Mouse (Mus musculus) CH12.LX (cell line): ENCODE results near the gene Smpd3. TPM values are rescaled to one million over a fixed set of nuclear protein-coding genes. Genes with fewer than 3 reads are reported as not detected.

Source experiments
- DNase-seq: peaks from one replicate; pipeline ENCODE4 v3.0.0-alpha.2; 2013; ENCODE audit errors: extremely low read depth
- H3K27ac ChIP-seq: 2 replicates; pipeline ENCODE4 v1.5.1; 2012; ENCODE audit warnings: low read depth, mild to moderate bottlenecking, control low read depth, moderate library complexity; ENCODE audit not compliant: insufficient read depth
- H3K27me3 ChIP-seq: replicated peaks from 2 replicates; pipeline ENCODE3; 2012; ENCODE audit warnings: inconsistent platforms
- H3K36me3 ChIP-seq, 2 experiments: replicated peaks in 1 of 2; 2 replicates each; pipeline versions ENCODE3 to v1.6.1; 2012; ENCODE audit warnings: inconsistent platforms in 1 of 2, low read length in 1 of 2, mild to moderate bottlenecking in 1 of 2, mixed read lengths in 1 of 2, moderate library complexity in 1 of 2; ENCODE audit not compliant: control insufficient read depth in 1 of 2, insufficient read depth in 1 of 2
- H3K4me1 ChIP-seq, 2 experiments: 2 replicates each; pipeline ENCODE4 v1.6.1; 2012; ENCODE audit warnings: inconsistent platforms in 1 of 2, moderate library complexity in 1 of 2; ENCODE audit not compliant: insufficient read depth in 2 of 2, control insufficient read depth in 1 of 2
- H3K4me2 ChIP-seq: 2 replicates; pipeline ENCODE4 v1.6.1; 2012; ENCODE audit warnings: low read depth, mild to moderate bottlenecking, control low read depth; ENCODE audit not compliant: poor library complexity, insufficient read depth, severe bottlenecking
- H3K4me3 ChIP-seq, 3 experiments: fragments of 150-350 bp in 1 of 3; sonication (generic) in 1 of 3; replicated peaks in 1 of 3; 2 replicates each; pipeline versions ENCODE3 to v1.5.1; 2011 to 2012; ENCODE audit warnings: low read depth in 2 of 3, low read length in 2 of 3, mild to moderate bottlenecking in 2 of 3, moderate library complexity in 2 of 3, control low read depth in 1 of 3, improper control_type of control experiment in 1 of 3, inconsistent platforms in 1 of 3, mixed read lengths in 1 of 3; ENCODE audit not compliant: poor library complexity in 1 of 3
- H3K79me2 ChIP-seq: replicated peaks from 2 replicates; pipeline ENCODE4 v1.6.1; 2012; ENCODE audit warnings: mild to moderate bottlenecking, moderate library complexity; ENCODE audit not compliant: control insufficient read depth, poor library complexity, insufficient read depth, severe bottlenecking; ENCODE audit errors: extremely low read depth
- H3K9ac ChIP-seq: 2 replicates; pipeline ENCODE4 v1.6.1; 2012; ENCODE audit warnings: low read depth, mild to moderate bottlenecking, control low read depth, moderate library complexity; ENCODE audit not compliant: insufficient read depth
- H3K9me3 ChIP-seq: replicated peaks from 2 replicates; pipeline ENCODE3; 2012; ENCODE audit warnings: low read length, inconsistent platforms, mixed read lengths
- BHLHE40 ChIP-seq: IDR thresholded peaks from 2 replicates; pipeline ENCODE4 v1.6.1; 2011; ENCODE audit warnings: mild to moderate bottlenecking, low read depth, low read length, improper control_type of control experiment
- CHD1 ChIP-seq: IDR thresholded peaks from 2 replicates; pipeline ENCODE4 v1.6.1; 2012; ENCODE audit warnings: low read depth, low read length, improper control_type of control experiment, inconsistent platforms
- CHD2 ChIP-seq: IDR thresholded peaks from 2 replicates; pipeline ENCODE4 v1.6.1; 2011; ENCODE audit warnings: low read length, improper control_type of control experiment
- E2F4 ChIP-seq: IDR thresholded peaks from 2 replicates; pipeline ENCODE4 v1.6.1; 2011; ENCODE audit warnings: low read depth, low read length, improper control_type of control experiment; ENCODE audit not compliant: insufficient replicate concordance
- ELF1 ChIP-seq: IDR thresholded peaks from 2 replicates; pipeline ENCODE4 v1.6.1; 2014; ENCODE audit warnings: low read depth, mild to moderate bottlenecking, inconsistent platforms, low read length, improper control_type of control experiment
- EP300 ChIP-seq: IDR thresholded peaks from 2 replicates; pipeline ENCODE4 v1.6.1; 2011; ENCODE audit warnings: low read length, improper control_type of control experiment
- GABPA ChIP-seq: IDR thresholded peaks from 2 replicates; pipeline ENCODE4 v1.6.1; 2012; ENCODE audit warnings: low read depth, low read length, improper control_type of control experiment, inconsistent platforms; ENCODE audit not compliant: insufficient replicate concordance
- IRF4 ChIP-seq: IDR thresholded peaks from 2 replicates; pipeline ENCODE4 v1.6.1; 2014; ENCODE audit warnings: low read depth, mild to moderate bottlenecking, inconsistent platforms, low read length, improper control_type of control experiment
- KAT2A ChIP-seq: IDR thresholded peaks from 2 replicates; pipeline ENCODE4 v1.6.1; 2012; ENCODE audit warnings: low read length, improper control_type of control experiment, inconsistent platforms; ENCODE audit not compliant: insufficient replicate concordance
- MAFK ChIP-seq: IDR thresholded peaks from 2 replicates; pipeline ENCODE4 v1.6.1; 2011; ENCODE audit warnings: low read length, improper control_type of control experiment; ENCODE audit not compliant: insufficient replicate concordance
- MAZ ChIP-seq: IDR thresholded peaks from 2 replicates; pipeline ENCODE4 v1.6.1; 2012; ENCODE audit warnings: low read depth, mild to moderate bottlenecking, inconsistent platforms, low read length, improper control_type of control experiment, moderate library complexity
- MXI1 ChIP-seq: IDR thresholded peaks from 2 replicates; pipeline ENCODE4 v1.6.1; 2011; ENCODE audit warnings: mild to moderate bottlenecking, low read depth, low read length, improper control_type of control experiment
- MYC ChIP-seq: IDR thresholded peaks from 2 replicates; pipeline ENCODE4 v1.6.1; 2011; ENCODE audit warnings: low read depth, mild to moderate bottlenecking, improper control_type of control experiment, low read length
- NRF1 ChIP-seq: IDR thresholded peaks from 2 replicates; pipeline ENCODE4 v1.6.1; 2014; ENCODE audit warnings: low read depth, mild to moderate bottlenecking, inconsistent platforms, low read length, improper control_type of control experiment, moderate library complexity
- PAX5 ChIP-seq: IDR thresholded peaks from 2 replicates; pipeline ENCODE4 v1.6.1; 2012; ENCODE audit warnings: low read length, inconsistent platforms, mixed read lengths
- POLR2A ChIP-seq: IDR thresholded peaks from 2 replicates; pipeline ENCODE4 v1.6.1; 2011; ENCODE audit warnings: low read depth, mild to moderate bottlenecking, improper control_type of control experiment, low read length
- RAD21 ChIP-seq: IDR thresholded peaks from 2 replicates; pipeline ENCODE4 v1.6.1; 2011; ENCODE audit warnings: low read depth, mild to moderate bottlenecking, low read length, improper control_type of control experiment, moderate library complexity
- SIN3A ChIP-seq: IDR thresholded peaks from 2 replicates; pipeline ENCODE4 v1.6.1; 2012; ENCODE audit warnings: low read length, improper control_type of control experiment, inconsistent platforms
- SMC3 ChIP-seq: IDR thresholded peaks from 2 replicates; pipeline ENCODE4 v1.6.1; 2011; ENCODE audit warnings: low read depth, low read length, improper control_type of control experiment
- TBP ChIP-seq: conservative IDR thresholded peaks from 2 replicates; pipeline ENCODE4 v1.6.1; 2011; ENCODE audit warnings: low read depth, low read length, improper control_type of control experiment
- TCF12 ChIP-seq: IDR thresholded peaks from 2 replicates; pipeline ENCODE4 v1.6.1; 2014; ENCODE audit warnings: low read depth, mild to moderate bottlenecking, inconsistent platforms, low read length, improper control_type of control experiment
- USF2 ChIP-seq: conservative IDR thresholded peaks from 2 replicates; pipeline ENCODE4 v1.6.1; 2011; ENCODE audit warnings: low read depth, low read length, improper control_type of control experiment
- ZMIZ1 ChIP-seq: IDR thresholded peaks from 2 replicates; pipeline ENCODE4 v1.6.1; 2012; ENCODE audit warnings: low read depth, mild to moderate bottlenecking, inconsistent platforms, low read length, improper control_type of control experiment
- ZNF384 ChIP-seq: IDR thresholded peaks from 2 replicates; pipeline ENCODE4 v1.6.1; 2012; ENCODE audit warnings: low read depth, low read length, improper control_type of control experiment, inconsistent platforms
- dilution Hi-C: fragments of 300-500 bp; cut with MboI; formaldehyde crosslinking; loops from 2 replicates; pipeline ENCODE4 v1.14.3; 2020; ENCODE audit warnings: low sequenced_read_pairs; ENCODE audit not compliant: extremely low pct_unique_long_range_greater_than_20kb, extremely low pct_ligation_motif_present
- in situ Hi-C: fragments of 300-500 bp; cut with MboI; formaldehyde crosslinking; loops from 3 replicates; pipeline ENCODE4 v1.14.3; 2019; ENCODE audit warnings: low sequenced_read_pairs, low pct_ligation_motif_present, low pct_unique_long_range_greater_than_20kb, mixed read lengths
- polyA plus RNA-seq: library from polyadenylated mRNA; unstranded; fragments of >175 nt; gene quantifications from 2 replicates; pipeline ENCODE4 v1.2.1, GENCODE M21; 2012; ENCODE audit warnings: low read depth; ENCODE audit not compliant: insufficient read length
- total RNA-seq, 2 experiments: library from RNA; depleted of rRNA; stranded (reverse); fragments of 300-350 nt in 1 of 2; fragments of >200 nt in 1 of 2; gene quantifications; 2 replicates each; pipeline ENCODE4 v1.2.3; 2012 to 2014

Gene Smpd3
- total and polyA plus RNA-seq, 3 experiments: 0.16 to 0.25 (median 0.19) TPM

GRCm38 (mm10) chr8:106213959-106214358 is 123.8 kb downstream of the Smpd3 start:
- H3K27ac ChIP-seq: no peak overlapping the region
- peaks cover 51 to 65% of the 10 kb centered on the region in 2 experiments for H3K36me3 ChIP-seq
- peaks cover 19% of the 10 kb centered on the region for H3K79me2 ChIP-seq
- peaks cover 2 to 32% of the 10 kb centered on the region in 2 experiments; a peak in 3 of 4 replicates for H3K4me1 ChIP-seq
- no peaks in the 10 kb centered on the region for H3K27me3 ChIP-seq
- no peak overlapping the region for H3K4me3 ChIP-seq
- no peak overlapping the region for H3K9ac ChIP-seq
- no peak overlapping the region for H3K4me2 ChIP-seq
- in situ Hi-C loops: loop anchor here (5.0 kb wide), 1 partner anchor 47 kb away; the partner anchor contains the start of gene Slc7a6
- H3K9me3 ChIP-seq: no peaks in the 10 kb centered on the region
- dilution Hi-C loops: no loop called here
- TF ChIP-seq MAFK (peak; percentile 82), GABPA (no peak)
- no peak for DNase-seq

GRCm38 (mm10) chr8:106211421-106211820 is 126.4 kb downstream of the Smpd3 start:
- H3K36me3 ChIP-seq: peaks cover 47 to 56% of the 10 kb centered on the region in 2 experiments
- H3K79me2 ChIP-seq: peaks cover 36% of the 10 kb centered on the region
- no peaks in the 10 kb centered on the region for H3K27me3 ChIP-seq
- dilution Hi-C loops (no loop called here), in situ Hi-C loops (loop anchor here (5.0 kb wide), 1 partner anchor 44 kb away; the partner anchor contains the start of gene Slc7a6)
- H3K4me1 ChIP-seq: peaks cover 2 to 32% of the 10 kb centered on the region in 2 experiments; a peak in 3 of 4 replicates
- H3K9ac ChIP-seq: peak overlapping the region; percentile 69
- 0 out of 2 replicates have a peak, but pooled peaks have one; percentile 33 for TF ChIP-seq SIN3A
- TF ChIP-seq POLR2A: no peak
- 0 out of 2 replicates have a peak, but pooled peaks have one; percentile 4 for TF ChIP-seq IRF4
- TF ChIP-seq CHD2: no peak
- H3K27ac ChIP-seq: 0 out of 2 replicates have a peak overlapping the region, but pooled peaks have one; percentile 52
- peak overlapping the region; percentile 87 to 93 (median 88) for H3K4me3 ChIP-seq
- H3K9me3 ChIP-seq: no peaks in the 10 kb centered on the region
- DNase-seq: no peak
- H3K4me2 ChIP-seq: peak overlapping the region; percentile 97

- Histone ChIP-seq H3K27me3 (no peaks in the 10 kb centered on the region), H3K4me1 (peaks cover 2 to 32% of the 10 kb centered on the region in 2 experiments; a peak in 3 of 4 replicates), H3K79me2 (peaks cover 37% of the 10 kb centered on the region), H3K27ac (peak within 1 kb of the TSS; percentile 52), H3K36me3 (peaks cover 43 to 53% of the 10 kb centered on the region in 2 experiments), H3K9me3 (no peaks in the 10 kb centered on the region), H3K4me2 (peak within 1 kb of the TSS; percentile 98), H3K4me3 (peak within 1 kb of the TSS; percentile 87 to 93 (median 88)), H3K9ac (peak within 1 kb of the TSS; percentile 75)
- peak; percentile 92 for DNase-seq
- in situ Hi-C loops: loop anchor here (5.0 kb wide), 1 partner anchor 44 kb away; the partner anchor contains the start of gene Slc7a6
- dilution Hi-C loops: no loop called here
- TF ChIP-seq CHD1: no peak
- TF ChIP-seq MXI1: peak; percentile 98
- peak; percentile 96 for TF ChIP-seq MYC
- peak; percentile 65 for TF ChIP-seq NRF1
- TF ChIP-seq MAFK: no peak
- no peak for TF ChIP-seq USF2
- 0 out of 2 replicates have a peak, but pooled peaks have one; percentile 15 for TF ChIP-seq MAZ
- no peak for TF ChIP-seq EP300
- TF ChIP-seq RAD21: no peak
- TF ChIP-seq POLR2A: peak; percentile 99
- TF ChIP-seq SMC3: no peak
- peak; percentile 90 for TF ChIP-seq TCF12
- no peak for TF ChIP-seq ZNF384
- peak; percentile 77 for TF ChIP-seq TBP
- peak; percentile 94 for TF ChIP-seq ELF1
- peak; percentile 82 for TF ChIP-seq SIN3A
- TF ChIP-seq ZMIZ1: peak; percentile 94
- TF ChIP-seq PAX5: no peak
- peak; percentile 39; the same call in 1 of the 2 replicates for TF ChIP-seq IRF4
- no peak; the same call in 1 of the 2 replicates for TF ChIP-seq BHLHE40
- TF ChIP-seq KAT2A: peak; percentile 65; the same call in 1 of the 2 replicates
- no peak for TF ChIP-seq E2F4
Measured at GRCm38 (mm10) chr8:106210821-106211345, 126.9 kb downstream of the Smpd3 start, which contains the start of the genes Slc7a6os and Prmt7. Slc7a6os (minus strand) TSS chr8:106210935. Prmt7 (plus strand) TSS chr8:106210936.
